Mouse (Mus musculus): ENCODE data around the gene Nupr1. TPM values are rescaled to one million over a fixed set of nuclear protein-coding genes. Genes with fewer than 3 reads are reported as not detected.

Nupr1 gene
- polyA plus RNA-seq (2017; shearing (Covaris generic)): not detected

GRCm38 (mm10) chr7:126630824-126631518 is at the start of gene Nupr1:
TSS of gene Nupr1 (minus strand) at chr7:126630861.

DNA sequence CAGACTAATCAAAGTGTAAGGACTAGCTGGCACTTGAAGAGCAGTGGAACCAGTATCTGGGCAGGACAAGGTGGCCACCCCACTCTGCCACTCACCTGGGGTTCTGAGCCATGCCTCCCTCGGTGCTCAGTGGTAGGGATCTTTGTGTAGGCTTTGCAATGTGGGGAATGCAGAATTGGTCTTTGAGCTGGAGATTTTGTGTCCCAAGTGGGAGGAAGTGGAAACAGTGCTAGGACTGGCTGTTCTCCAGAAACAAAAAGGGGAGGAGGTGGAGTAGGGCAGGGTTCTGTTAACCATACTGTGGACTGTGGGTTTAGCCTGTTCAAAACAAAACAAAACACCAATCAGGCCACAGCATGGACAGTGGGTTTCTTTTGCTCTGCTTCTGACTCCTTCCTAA is 45.5 kb upstream of the Nupr1 start, which contains the start of gene Sult1a1:
Sult1a1 (minus strand) TSS at position 226 of the 400 bp plus-strand sequence.

GRCm38 (mm10) chr7:126649231-126650051 is 18.8 kb upstream of the Nupr1 start, which contains the start of gene Sgf29:
TSS of gene Sgf29 (plus strand) at chr7:126649309.

GRCm38 (mm10) chr7:126594862-126595561 is 35.6 kb downstream of the Nupr1 start, which contains the start of gene Il27:
TSS of gene Il27 (minus strand) at chr7:126594941.

DNA sequence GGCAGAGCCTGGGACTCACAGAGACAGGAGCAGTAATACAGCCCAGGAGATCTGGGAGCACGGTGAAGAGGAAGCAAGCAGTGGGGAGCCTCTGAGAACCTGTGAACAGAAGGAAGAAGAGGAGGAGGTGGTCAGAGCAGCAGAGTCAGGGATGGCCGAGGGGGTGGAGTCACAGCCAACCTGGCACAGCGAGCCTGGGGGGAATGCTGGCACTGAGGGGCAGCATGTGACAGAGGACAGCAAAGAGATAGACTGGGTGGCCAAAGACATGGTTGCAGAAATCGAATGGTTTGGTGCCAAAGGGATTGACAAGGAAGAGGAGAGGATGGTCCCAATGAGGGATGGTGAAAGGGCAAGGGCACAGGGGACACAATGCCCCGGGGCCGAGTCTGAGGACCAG is 44.9 kb downstream of the Nupr1 start, which contains the start of gene Cln3:
Cln3 (minus strand) TSS at position 101 of the 400 bp plus-strand sequence.

GRCm38 (mm10) chr7:126584506-126584977 is 46.1 kb downstream of the Nupr1 start, which contains the start of gene Apobr:
TSS of gene Apobr (plus strand) at chr7:126584942.

Other genes with a start within 250 kb of the Nupr1 start
- 7.3 TPM for gene Nfatc2ip, start 234.1 kb downstream of the Nupr1 start, polyA plus RNA-seq (2017; shearing (Covaris generic))
- gene Cd19, start 216.0 kb downstream of the Nupr1 start, polyA plus RNA-seq (2017; shearing (Covaris generic)): not detected
- gene Rabep2, start 202.1 kb downstream of the Nupr1 start, polyA plus RNA-seq (2017; shearing (Covaris generic)): 35.8 TPM
- 0.47 TPM for gene Atp2a1, start 167.8 kb downstream of the Nupr1 start, polyA plus RNA-seq (2017; shearing (Covaris generic))
- 28.4 TPM for gene Sh2b1, start 155.4 kb downstream of the Nupr1 start, polyA plus RNA-seq (2017; shearing (Covaris generic))
- 50.0 TPM for gene Tufm, start 143.5 kb downstream of the Nupr1 start, polyA plus RNA-seq (2017; shearing (Covaris generic))
- gene Atxn2l, start 127.4 kb downstream of the Nupr1 start, polyA plus RNA-seq (2017; shearing (Covaris generic)): 109 TPM
- 166 TPM for gene Eif3c, start 64.5 kb downstream of the Nupr1 start, polyA plus RNA-seq (2017; shearing (Covaris generic))
- 1.1 TPM for gene Apobr, start 45.9 kb downstream of the Nupr1 start, polyA plus RNA-seq (2017; shearing (Covaris generic))
- gene Cln3, start 45.0 kb downstream of the Nupr1 start, polyA plus RNA-seq (2017; shearing (Covaris generic)): 54.1 TPM
- not detected for gene Il27, start 35.9 kb downstream of the Nupr1 start, polyA plus RNA-seq (2017; shearing (Covaris generic))
- 89.1 TPM for gene Sgf29, start 18.4 kb upstream of the Nupr1 start, polyA plus RNA-seq (2017; shearing (Covaris generic))
- 0.36 TPM for gene Sult1a1, start 45.6 kb upstream of the Nupr1 start, polyA plus RNA-seq (2017; shearing (Covaris generic))
- gene Bola2, start 64.5 kb upstream of the Nupr1 start, polyA plus RNA-seq (2017; shearing (Covaris generic)): 80.9 TPM
- gene Slx1b, start 64.9 kb upstream of the Nupr1 start, polyA plus RNA-seq (2017; shearing (Covaris generic)): 3.5 TPM
- 2,123 TPM for gene Coro1a, start 76.9 kb upstream of the Nupr1 start, polyA plus RNA-seq (2017; shearing (Covaris generic))
- 20.2 TPM for gene Mapk3, start 128.7 kb upstream of the Nupr1 start, polyA plus RNA-seq (2017; shearing (Covaris generic))
- 0.81 TPM for gene Gdpd3, start 135.5 kb upstream of the Nupr1 start, polyA plus RNA-seq (2017; shearing (Covaris generic))
- 416 TPM for gene Ypel3, start 146.1 kb upstream of the Nupr1 start, polyA plus RNA-seq (2017; shearing (Covaris generic))
- gene Tbx6, start 150.6 kb upstream of the Nupr1 start, polyA plus RNA-seq (2017; shearing (Covaris generic)): 5.2 TPM
- gene Ppp4c, start 161.6 kb upstream of the Nupr1 start, polyA plus RNA-seq (2017; shearing (Covaris generic)): 341 TPM
- not detected for gene Fam57b, start 166.8 kb upstream of the Nupr1 start, polyA plus RNA-seq (2017; shearing (Covaris generic))
- not detected for gene 4930451I11Rik, start 200.8 kb upstream of the Nupr1 start, polyA plus RNA-seq (2017; shearing (Covaris generic))
- not detected for gene Doc2a, start 216.6 kb upstream of the Nupr1 start, polyA plus RNA-seq (2017; shearing (Covaris generic))
- 10.0 TPM for gene Hirip3, start 231.1 kb upstream of the Nupr1 start, polyA plus RNA-seq (2017; shearing (Covaris generic))
- gene Ino80e, start 231.5 kb upstream of the Nupr1 start, polyA plus RNA-seq (2017; shearing (Covaris generic)): 49.0 TPM

All from naive thymus-derived CD4-positive, alpha-beta T cell, adult 5 months (primary cell).